Mouse (Mus musculus) kidney, adult 11 months (tissue): ENCODE results near the gene Gls.
A peak's percentile ranks its signal among the peaks of the same experiment; 100 is the strongest.

Experiments used
- DNase-seq: peaks from one replicate; pipeline ENCODE4 v3.0.0; 2022

Gls gene

GRCm38 (mm10) chr1:52233143-52233713 is at the start of gene Gls:
TSS of gene Gls (minus strand) at chr1:52233232.
- peak; percentile 98 for DNase-seq

GRCm38 (mm10) chr1:52279831-52280595 is 47.0 kb upstream of the Gls start:
- no peak for DNase-seq

DNA sequence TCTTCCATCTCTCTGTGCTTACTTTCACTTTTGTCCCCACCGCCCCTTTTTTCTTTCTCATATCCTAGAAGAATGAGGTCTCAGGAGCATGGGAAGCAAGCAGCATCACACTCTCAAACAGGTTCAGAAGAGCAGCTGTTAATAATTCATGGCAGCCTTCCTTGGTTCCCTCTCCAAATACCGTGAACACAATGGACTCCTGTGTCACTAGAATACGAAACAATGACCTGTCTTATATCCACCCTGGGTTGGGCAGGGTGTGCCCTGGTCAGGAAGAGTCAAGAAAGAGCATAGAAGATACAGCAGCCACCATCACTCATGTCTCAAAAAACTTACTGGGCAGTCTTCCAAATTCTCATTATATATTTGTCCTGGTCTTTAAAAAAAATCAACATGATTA is 46.3 kb upstream of the Gls start:
- DNase-seq, result no peak

GRCm38 (mm10) chr1:52278073-52278472 is 45.0 kb upstream of the Gls start:
- DNase-seq, result peak; percentile 94

GRCm38 (mm10) chr1:52274210-52274609 is 41.2 kb upstream of the Gls start:
- DNase-seq, result no peak

DNA sequence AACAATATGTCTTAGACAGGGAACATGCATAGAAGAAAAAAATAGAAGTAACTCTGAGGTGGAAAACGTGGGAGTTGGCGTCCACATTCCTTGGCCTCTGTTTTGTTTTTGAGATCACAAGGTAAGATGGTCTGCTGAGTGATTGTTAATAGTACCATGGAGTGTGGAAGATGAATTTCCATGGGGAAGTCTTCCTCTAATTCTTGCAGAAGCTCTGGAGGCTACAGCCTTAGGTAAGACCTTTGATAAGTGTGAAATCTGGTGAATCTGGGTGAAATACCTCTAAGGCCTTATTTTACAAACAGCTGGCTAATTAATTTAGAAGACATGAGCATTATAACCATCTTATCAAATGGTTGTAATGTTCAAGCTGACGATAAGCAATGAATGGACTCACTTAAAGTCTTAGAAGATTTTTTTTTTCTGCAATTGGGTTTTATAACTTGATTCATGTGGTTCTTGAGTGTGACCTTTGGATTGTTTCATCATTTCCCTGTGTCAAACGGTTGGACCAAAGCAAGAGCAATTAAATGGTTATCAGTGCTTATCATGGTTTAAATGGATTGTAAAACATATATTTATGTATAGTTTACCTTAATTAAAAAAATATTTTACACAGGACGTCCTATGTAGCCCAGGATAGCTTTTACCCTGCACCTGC is 39.1 kb upstream of the Gls start:
- DNase-seq, result no peak

DNA sequence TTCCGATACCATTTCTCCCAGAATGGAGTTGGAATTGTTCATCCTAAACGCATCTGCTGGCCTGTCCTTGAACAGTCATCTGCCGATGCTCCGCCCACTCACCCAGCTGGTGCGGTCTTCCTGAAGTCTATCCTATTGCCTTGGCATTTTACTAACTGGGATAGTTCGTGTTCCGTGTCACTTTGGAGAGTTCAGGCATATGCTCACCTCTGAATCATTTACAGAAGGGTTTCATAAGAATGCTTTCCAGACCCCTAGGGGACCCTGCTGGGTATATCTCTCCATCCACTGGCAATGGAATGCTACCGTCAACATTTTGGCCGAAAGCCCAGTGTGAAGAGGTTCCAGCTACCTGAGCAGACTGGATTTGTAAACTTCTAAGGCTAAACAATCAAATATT is 37.3 kb upstream of the Gls start:
- DNase-seq, result peak; percentile 54

DNA sequence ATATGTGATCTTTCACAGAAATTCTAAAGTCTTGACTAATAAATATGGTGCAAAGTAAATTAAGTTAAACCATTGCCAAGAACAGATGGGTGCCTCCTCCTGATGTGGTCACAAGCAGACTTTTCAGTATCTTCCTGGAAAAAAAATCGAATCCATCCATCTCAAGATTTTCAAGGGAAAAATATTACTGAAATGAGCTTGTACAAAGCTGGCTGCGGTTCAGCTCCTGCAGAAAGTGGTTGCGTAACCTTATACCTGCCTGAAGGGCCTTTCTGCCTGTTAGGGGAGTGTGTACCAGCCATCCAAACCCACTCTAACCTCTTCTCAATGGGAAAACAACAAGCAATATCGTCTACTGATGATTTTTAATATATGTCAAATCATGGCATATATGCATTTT is 36.6 kb upstream of the Gls start:
- DNase-seq, result no peak

- no peak for DNase-seq
Measured at GRCm38 (mm10) chr1:52268006-52268405, 35.0 kb upstream of the Gls start.

DNA sequence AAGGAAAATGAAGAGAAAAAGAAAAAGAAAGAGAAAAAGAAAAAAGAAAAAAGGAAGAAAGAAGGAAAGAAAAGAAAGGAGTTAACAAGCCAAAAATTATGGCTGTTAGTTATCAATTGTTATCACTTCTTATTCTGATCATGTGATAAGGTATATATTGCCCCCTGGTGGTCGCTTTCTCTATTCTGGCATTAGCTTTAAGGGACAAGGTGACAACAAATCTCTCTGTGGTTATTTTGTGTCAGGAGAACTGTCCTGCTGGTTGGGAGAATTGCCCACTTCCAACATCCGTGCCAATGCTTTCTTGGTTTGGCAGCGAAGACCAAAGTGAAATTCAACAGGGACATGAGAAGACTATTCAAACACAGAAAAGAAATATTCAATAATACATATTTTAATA is 34.6 kb upstream of the Gls start:
- DNase-seq, result no peak

DNA sequence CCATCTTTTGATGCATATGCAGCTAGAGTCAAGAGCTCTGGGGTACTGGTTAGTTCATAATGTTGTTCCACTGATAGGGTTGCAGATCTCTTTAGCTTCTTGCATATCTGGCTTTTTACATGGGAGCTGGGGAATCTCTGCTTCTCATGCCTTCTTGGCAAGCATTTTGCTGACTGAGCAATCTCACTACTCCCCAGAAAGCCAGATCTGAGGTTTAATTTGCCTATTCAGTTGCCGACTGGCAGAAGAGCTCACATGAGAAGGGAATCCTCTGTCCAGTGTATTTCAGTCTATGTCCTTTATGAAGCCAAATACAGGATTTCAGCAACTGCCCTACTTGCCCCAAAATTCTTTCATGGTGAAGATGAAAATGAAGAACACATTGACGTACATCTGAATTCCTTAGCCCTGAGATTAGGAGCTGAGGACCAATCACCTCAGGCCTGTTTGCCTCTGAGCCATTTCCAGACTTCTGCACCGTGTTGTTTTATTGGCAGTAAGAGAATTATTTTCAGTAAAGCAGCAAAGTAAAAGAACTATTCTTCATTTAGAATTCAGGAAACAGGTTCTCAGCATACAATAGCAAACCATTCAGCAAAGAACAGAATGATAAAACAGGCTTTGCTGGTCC is 33.0 kb upstream of the Gls start:
- no peak for DNase-seq

DNA sequence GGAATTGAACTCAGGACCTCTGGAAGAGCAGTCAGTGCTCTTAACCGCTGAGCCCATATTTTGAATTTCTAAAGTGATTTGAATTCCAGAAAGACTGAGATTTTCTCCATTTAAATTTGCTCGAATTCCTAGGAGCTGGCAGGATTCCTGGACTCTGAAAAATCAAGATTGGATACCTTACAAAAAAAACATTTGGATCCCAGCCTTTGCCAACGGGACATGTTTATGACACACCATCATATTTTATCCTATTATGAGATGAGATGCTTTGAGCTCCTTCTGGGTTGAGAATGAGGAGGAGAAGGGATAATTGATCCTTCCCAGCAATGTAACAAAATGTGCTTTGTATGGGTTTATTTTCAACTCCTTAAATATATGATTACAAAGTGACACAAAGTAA is 31.3 kb upstream of the Gls start:
- DNase-seq, result no peak

DNA sequence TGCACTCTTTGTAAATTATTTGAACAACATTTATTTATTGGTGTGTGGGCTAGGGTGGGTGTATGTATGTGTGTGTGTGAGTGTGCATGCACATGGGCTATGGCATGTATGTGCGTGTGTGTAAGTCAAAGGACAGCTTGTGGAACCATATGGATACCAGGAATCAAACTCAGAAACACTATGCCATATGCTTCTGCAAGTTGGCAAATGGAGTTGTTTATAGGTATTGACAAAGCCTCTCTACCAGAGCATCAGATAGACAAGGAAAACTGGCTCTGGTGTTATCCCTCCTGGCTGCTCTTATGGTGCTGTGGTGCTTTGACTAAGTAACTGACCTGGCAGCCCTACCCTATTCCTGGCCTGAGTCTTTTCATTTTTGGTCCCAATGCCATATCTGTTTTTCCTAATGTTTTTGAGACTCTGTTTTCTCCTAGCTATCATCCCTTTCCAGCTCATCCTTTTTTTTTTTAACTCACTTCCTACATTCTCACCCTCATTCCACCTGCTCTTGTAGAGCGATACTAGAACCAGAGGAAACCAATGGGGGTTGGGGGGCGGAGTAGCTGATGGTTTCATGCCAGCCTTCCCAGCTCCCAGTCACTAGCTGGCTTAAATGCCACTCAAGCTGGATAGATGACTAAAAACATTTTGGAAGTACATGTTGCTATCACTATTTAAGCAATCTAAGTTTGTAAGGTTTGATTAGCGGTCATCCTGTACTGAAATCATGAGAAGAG is 27.5 kb upstream of the Gls start:
- DNase-seq, result no peak

- DNase-seq, result no peak
Measured at GRCm38 (mm10) chr1:52258006-52258749, 25.1 kb upstream of the Gls start.

GRCm38 (mm10) chr1:52256916-52257315 is 23.9 kb upstream of the Gls start:
- DNase-seq, result no peak

- DNase-seq, result no peak
Measured at GRCm38 (mm10) chr1:52256194-52256593, 23.2 kb upstream of the Gls start.

DNA sequence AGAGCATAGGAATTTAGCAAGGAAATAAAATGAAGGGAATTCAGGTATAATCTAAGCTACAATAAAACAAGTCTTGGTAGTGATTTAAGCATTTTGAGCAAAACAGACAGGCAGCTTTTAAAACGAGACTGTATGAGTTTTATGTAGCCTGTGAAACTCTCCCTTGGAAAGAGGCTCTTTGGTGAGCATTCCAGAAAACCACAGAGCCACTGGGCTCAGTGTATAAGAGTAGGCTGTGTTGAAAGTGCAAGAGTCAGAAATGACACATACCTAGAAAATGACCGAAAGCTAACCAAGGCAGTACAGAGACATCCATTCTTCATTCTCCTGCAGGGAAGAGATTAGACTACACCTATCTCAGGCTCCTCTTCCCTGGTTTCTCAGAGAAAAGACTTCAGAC is 21.4 kb upstream of the Gls start:
- DNase-seq, result no peak

GRCm38 (mm10) chr1:52253386-52253785 is 20.4 kb upstream of the Gls start:
- no peak for DNase-seq

- no peak for DNase-seq
Measured at GRCm38 (mm10) chr1:52252447-52252846, 19.4 kb upstream of the Gls start.

DNA sequence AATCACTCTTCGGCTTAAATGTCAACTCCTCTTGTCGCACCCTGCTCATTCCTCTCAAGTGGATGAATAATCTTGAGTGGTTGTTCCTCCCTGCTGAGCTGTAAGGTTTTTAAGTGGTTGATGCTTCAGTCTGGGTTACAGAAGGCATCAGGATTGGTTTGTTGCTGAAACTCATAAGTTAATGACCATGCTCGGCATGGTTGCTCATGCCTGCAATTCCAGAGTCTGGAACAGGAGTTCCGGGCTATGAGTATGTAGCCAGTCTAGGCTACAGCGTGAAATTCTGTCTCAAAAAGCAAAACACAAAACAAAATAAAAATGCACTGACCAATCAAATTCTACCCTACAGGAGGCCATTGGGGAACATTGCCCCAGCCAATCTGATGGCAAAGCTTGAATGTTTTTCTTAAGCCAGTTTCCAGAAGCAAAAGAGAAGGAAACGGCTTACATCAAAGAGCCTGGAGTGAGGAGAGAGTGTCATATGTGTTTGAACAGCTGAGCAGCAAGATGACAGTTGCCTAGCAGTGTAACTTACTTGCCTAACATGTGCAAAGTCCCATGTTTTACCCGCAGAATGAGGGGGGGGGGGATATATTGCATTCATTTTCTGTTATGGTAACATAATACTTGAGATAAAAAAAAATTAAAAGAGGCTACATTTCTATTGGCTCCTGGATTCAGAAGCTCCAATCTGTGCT is 18.2 kb upstream of the Gls start:
- peak; percentile 80 for DNase-seq

DNA sequence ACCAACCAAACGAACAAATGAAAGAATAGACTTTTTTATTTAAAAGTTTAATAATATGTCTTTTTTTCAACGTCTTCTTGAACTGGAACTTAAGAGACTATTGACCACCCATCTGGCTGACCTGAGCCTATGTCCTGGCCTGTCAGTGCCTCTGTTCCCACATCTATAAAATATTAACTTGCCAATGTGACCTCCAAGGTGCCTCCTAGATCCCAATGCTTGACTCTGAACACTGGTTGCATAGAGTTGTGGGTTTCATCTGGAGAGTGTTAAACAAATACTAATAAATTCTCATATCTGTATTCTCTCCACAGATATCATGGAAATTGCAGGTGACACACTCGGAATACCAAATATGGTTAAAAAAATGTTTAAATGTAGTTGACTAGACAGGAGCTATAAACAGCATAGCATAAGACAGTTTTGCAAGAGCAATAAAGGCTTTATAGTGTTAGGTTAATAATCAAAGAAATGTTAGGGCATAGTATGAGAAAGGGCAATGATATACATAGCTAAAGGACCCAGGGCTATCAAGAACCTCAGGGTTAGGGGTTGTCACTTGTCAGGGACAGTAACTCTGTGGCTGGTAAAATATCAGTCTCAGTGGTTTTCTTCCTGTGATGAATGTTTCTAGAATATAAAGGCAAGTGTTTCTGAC is 16.0 kb upstream of the Gls start:
- DNase-seq, result no peak
